ENCODE assay signal across 12 mouse cellular contexts in genomic region chrX:53237971-53238370, GRCm38 (mm10). TPM values are rescaled to one million over a fixed set of nuclear protein-coding genes. Genes with fewer than 3 reads are reported as not detected.
DNase-seq lines count a peak whose midpoint lies in the region; ATAC-seq and TF ChIP-seq lines count a peak whose summit lies in the region.
"Had no signal": no experiment of that assay in that cellular context is flagged by ENCODE, and none has a peak within 500 bp of the region (broad histone marks: within the 10 kb centered on the region; RNA-seq: fewer than 3 reads in every experiment).

No protein-coding gene starts in this region.

- no peak for TF ChIP-seq EP300 in liver, postnatal 0 days (IDR thresholded peaks at IDR 0.05; ENCODE audit: low read depth)

- peak; percentile 27 for TF ChIP-seq CTCF in left cerebral cortex, adult 2 months (IDR thresholded peaks at IDR 0.05)
- TF ChIP-seq CTCF in liver, postnatal 0 days (IDR thresholded peaks at IDR 0.05; ENCODE audit: low read depth): peak; percentile 56

- intact Hi-C loops in left cerebral cortex, adult 2 months (cut with DNase I): loop anchor here (10.0 kb wide), 1 partner anchor 183 kb away; no protein-coding TSS in a partner anchor

- no peaks in the 10 kb centered on the region for H3K9me3 ChIP-seq in liver, postnatal 0 days (ENCODE audit: low read length)
- H3K9me3 ChIP-seq in forebrain, embryonic 13.5 days (replicated peaks): no peaks in the 10 kb centered on the region
- H3K9me3 ChIP-seq: embryonic facial prominence, embryonic 12.5 days; hindbrain, embryonic 12.5 days had no signal

- no peak overlapping the region for H3K9ac ChIP-seq in liver, postnatal 0 days (replicated peaks)
- no peak overlapping the region for H3K9ac ChIP-seq in forebrain, embryonic 13.5 days
- H3K9ac ChIP-seq: embryonic facial prominence, embryonic 12.5 days; hindbrain, embryonic 12.5 days had no signal

- peak; percentile 4 for DNase-seq in adrenal gland, postnatal 25 days
- no peak for DNase-seq in adrenal gland, adult 8-10 months
- no peak for DNase-seq in left cerebral cortex, adult 2 months (ENCODE audit: extremely low spot score in 1 of 2, low spot score in 2 of 2)
- no peak for DNase-seq in left cerebral cortex, adult 8-10 months (ENCODE audit: low spot score in 2 of 2)
- peak; percentile 32 for DNase-seq in ES-CJ7 (ENCODE audit: low read depth, low spot score)
- DNase-seq in liver, postnatal 0 days: peak; percentile 19
- DNase-seq in right cerebral cortex, postnatal 4 days: no peak
- DNase-seq: layer of hippocampus, postnatal 36 days had no signal

- H3K4me2 ChIP-seq in liver, postnatal 0 days (ENCODE audit: low read depth, low read length): no peak overlapping the region
- no peak overlapping the region for H3K4me2 ChIP-seq in forebrain, embryonic 13.5 days
- H3K4me2 ChIP-seq: embryonic facial prominence, embryonic 12.5 days; hindbrain, embryonic 12.5 days had no signal

- ATAC-seq in liver, postnatal 0 days: no peak
- no peak for ATAC-seq in forebrain, embryonic 13.5 days

- 11% methylated on average over 2 of the region's 2 CpGs for WGBS in liver, postnatal 0 days (ENCODE audit: insufficient replicate concordance)
- 17% methylated on average over 2 of the region's 2 CpGs for WGBS in forebrain, embryonic 13.5 days

- no peaks in the 10 kb centered on the region for H3K4me1 ChIP-seq in liver, postnatal 0 days (ENCODE audit: insufficient read depth)
- no peaks in the 10 kb centered on the region for H3K4me1 ChIP-seq in forebrain, embryonic 13.5 days
- H3K4me1 ChIP-seq: embryonic facial prominence, embryonic 12.5 days; hindbrain, embryonic 12.5 days had no signal

- H3K4me3 ChIP-seq in left cerebral cortex, adult 2 months: no peak overlapping the region
- no peak overlapping the region for H3K4me3 ChIP-seq in liver, postnatal 0 days (ENCODE audit: low read depth, low read length)
- no peak overlapping the region for H3K4me3 ChIP-seq in forebrain, embryonic 13.5 days
- H3K4me3 ChIP-seq: embryonic facial prominence, embryonic 12.5 days; hindbrain, embryonic 12.5 days had no signal

- no peaks in the 10 kb centered on the region for H3K27me3 ChIP-seq in liver, postnatal 0 days (ENCODE audit: insufficient read depth, low read length)
- H3K27me3 ChIP-seq in forebrain, embryonic 13.5 days: no peaks in the 10 kb centered on the region
- H3K27me3 ChIP-seq: embryonic facial prominence, embryonic 12.5 days; hindbrain, embryonic 12.5 days had no signal

- no peak overlapping the region for H3K27ac ChIP-seq in left cerebral cortex, adult 2 months
- no peak overlapping the region for H3K27ac ChIP-seq in liver, postnatal 0 days (ENCODE audit: low read depth)
- H3K27ac ChIP-seq in forebrain, embryonic 13.5 days: no peak overlapping the region
- H3K27ac ChIP-seq: embryonic facial prominence, embryonic 12.5 days; hindbrain, embryonic 12.5 days had no signal

- no peaks in the 10 kb centered on the region for H3K36me3 ChIP-seq in liver, postnatal 0 days (replicated peaks; ENCODE audit: insufficient read depth, low read length)
- H3K36me3 ChIP-seq in forebrain, embryonic 13.5 days (ENCODE audit: poor library complexity, severe bottlenecking): no peaks in the 10 kb centered on the region
- H3K36me3 ChIP-seq: embryonic facial prominence, embryonic 12.5 days; hindbrain, embryonic 12.5 days had no signal

RNA-seq across cellular contexts. Expression of gene Plac1, which starts 1.9 kb away (rescaled TPM):
- total RNA-seq in adrenal gland, postnatal 25 days (2021): not detected in 2 replicates
- total RNA-seq in adrenal gland, adult 8-10 months (2022): not detected
- not detected for total RNA-seq in left cerebral cortex, adult 2 months (2021)
- total RNA-seq in left cerebral cortex, adult 8-10 months (2022): not detected
- polyA plus RNA-seq in liver, postnatal 0 days (2015; fragmentation: Nextera tagmentation; extraction: Ambion mirVana): 0.26 and 0.32 TPM in 2 replicates
- 0.79 and 1.0 TPM in 2 replicates for polyA plus RNA-seq in forebrain, embryonic 13.5 days (2015; fragmentation: Nextera tagmentation; extraction: Ambion mirVana)
- total RNA-seq: layer of hippocampus, postnatal 36 days had no signal

RNA-seq across cellular contexts. Expression of gene Fam122b, which starts 31.6 kb away (rescaled TPM):
- 8.9 and 11.6 TPM in 2 replicates for total RNA-seq in adrenal gland, postnatal 25 days (2021)
- total RNA-seq in adrenal gland, adult 8-10 months (2022): 1 to 10 TPM; 8.7 to 9.8 (median 9.3) TPM
- 1 to 10 TPM; 4.1 to 4.4 TPM for total RNA-seq in left cerebral cortex, adult 2 months (2021)
- total RNA-seq in left cerebral cortex, adult 8-10 months (2022): 1 to 10 TPM; 4.5 to 7.5 (median 5.5) TPM
- 2.3 and 2.4 TPM in 2 replicates for polyA plus RNA-seq in liver, postnatal 0 days (2015; fragmentation: Nextera tagmentation; extraction: Ambion mirVana)
- 5.0 and 5.1 TPM in 2 replicates for polyA plus RNA-seq in forebrain, embryonic 13.5 days (2015; fragmentation: Nextera tagmentation; extraction: Ambion mirVana)

RNA-seq across cellular contexts. Expression of gene Fam122c, which starts 35.3 kb away (rescaled TPM):
- total RNA-seq in adrenal gland, postnatal 25 days (2021): not detected in 2 replicates
- total RNA-seq in adrenal gland, adult 8-10 months (2022): not detected
- not detected for total RNA-seq in left cerebral cortex, adult 2 months (2021)
- not detected for total RNA-seq in left cerebral cortex, adult 8-10 months (2022)
- not detected in 2 replicates for polyA plus RNA-seq in liver, postnatal 0 days (2015; fragmentation: Nextera tagmentation; extraction: Ambion mirVana)
- polyA plus RNA-seq in forebrain, embryonic 13.5 days (2015; fragmentation: Nextera tagmentation; extraction: Ambion mirVana): not detected in 2 replicates
- total RNA-seq: layer of hippocampus, postnatal 36 days had no signal
- polyA plus RNA-seq: C2C12; embryonic facial prominence, embryonic 12.5 days; hindbrain, embryonic 12.5 days had no signal

Comparison
In these comparisons a context has a peak if more than half of its experiments do, and no peak if none do; other contexts are left out.
1. DNase-seq: peak in adrenal gland, postnatal 25 days (single experiment), ES-CJ7 (single experiment) and liver, postnatal 0 days (single experiment); none in adrenal gland, adult 8-10 months (single experiment), left cerebral cortex, adult 2 months (0 of 2), left cerebral cortex, adult 8-10 months (0 of 2) and right cerebral cortex, postnatal 4 days (single experiment).